Mouse (Mus musculus) myocyte (in vitro differentiated cells): ENCODE data around the gene Unk.

ENCODE experiments used
- MAX ChIP-seq: IDR thresholded peaks from one replicate; pipeline ENCODE4 v1.6.1; 2011; ENCODE audit warnings: low read depth, mild to moderate bottlenecking, control low read depth
- POLR2A ChIP-seq: IDR thresholded peaks from one replicate; pipeline ENCODE4 v1.6.1; 2011; ENCODE audit warnings: low read depth, mild to moderate bottlenecking, control low read depth, moderate library complexity; ENCODE audit not compliant: insufficient read length

DNA sequence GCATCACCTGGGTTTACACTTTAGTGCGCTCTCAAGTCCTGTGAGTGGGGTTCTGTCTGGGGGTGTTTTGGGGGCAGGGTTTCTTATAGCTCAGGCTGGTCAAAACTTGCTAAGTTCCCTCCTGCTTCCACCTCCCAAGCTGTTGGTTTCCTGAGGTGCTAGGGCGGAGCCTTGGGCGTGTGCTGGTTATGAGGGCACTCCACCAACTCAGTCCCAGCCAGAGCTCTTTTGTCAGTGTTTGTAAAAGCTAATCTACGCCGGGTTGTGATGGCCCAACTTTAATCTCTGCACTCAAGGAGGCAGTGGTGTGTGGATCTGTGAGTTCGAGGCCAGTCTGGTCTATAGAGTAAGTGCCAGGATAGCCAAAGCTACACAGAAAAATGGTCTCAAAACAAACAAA lies 54.0 kb downstream of the Unk start:
- TF ChIP-seq POLR2A (no peak), MAX (no peak)
